Mouse (Mus musculus): ENCODE data around the gene Drc1. TPM values are rescaled to one million over a fixed set of nuclear protein-coding genes. Genes with fewer than 3 reads are reported as not detected.

Drc1 gene
- polyA plus RNA-seq, 1 experiment from 2014 or later = not detected

GRCm38 (mm10) chr5:30415876-30416275 lies 134.7 kb downstream of the Drc1 start:
- no peaks in the 10 kb centered on the region for H3K79me2 ChIP-seq (ENCODE audit: inconsistent target)
- no peaks in the 10 kb centered on the region for H3K36me3 ChIP-seq (ENCODE audit: inconsistent target)
- no peak overlapping the region for H3K4me3 ChIP-seq (ENCODE audit: inconsistent target)
- WGBS (ENCODE audit: missing documents) = 89% methylated on average over 4 of the region's 4 CpGs
- H3K27ac ChIP-seq = no peak overlapping the region

Other genes starting within 250 kb of the Drc1 start
- gene Tyms, start 207.8 kb upstream of the Drc1 start, polyA plus RNA-seq (2018) = 4.2 to 21.7 TPM (median 11.2 TPM) in 3 replicates
- gene Garem2, start 176.2 kb upstream of the Drc1 start, polyA plus RNA-seq (2018) = not detected in 3 replicates
- gene 3110082J24Rik, start 175.3 kb upstream of the Drc1 start, polyA plus RNA-seq (2018) = not detected in 3 replicates
- 94.5 to 203 TPM (median 100 TPM) in 3 replicates for gene Hadha, start 126.2 kb upstream of the Drc1 start, polyA plus RNA-seq (2018)
- gene Hadhb, start 126.1 kb upstream of the Drc1 start, polyA plus RNA-seq (2018) = 80.0 to 113 TPM (median 89.1 TPM) in 3 replicates
- not detected in 3 replicates for gene Adgrf3, start 75.7 kb upstream of the Drc1 start, polyA plus RNA-seq (2018)
- 4.8 to 9.1 TPM (median 7.1 TPM) in 3 replicates for gene Selenoi, start 48.8 kb upstream of the Drc1 start, polyA plus RNA-seq (2018)
- not detected in 3 replicates for gene Otof, start 180.5 kb downstream of the Drc1 start, polyA plus RNA-seq (2018)
- gene 1700001C02Rik, start 184.7 kb downstream of the Drc1 start, polyA plus RNA-seq (2018) = not detected in 3 replicates